Mouse (Mus musculus) liver, postnatal 0 days (tissue): ENCODE data around the gene Armc7. TPM values are rescaled to one million over a fixed set of nuclear protein-coding genes. Genes with fewer than 3 reads are reported as not detected.
A peak's percentile ranks its signal among the peaks of the same experiment; 100 is the strongest.

ENCODE experiments used
- ATAC-seq: fragments of 200-750 bp; cut with Nextera tagmentation; 2 replicates; pipeline ENCODE4 v1.8.0; 2017; ENCODE audit warnings: mild to moderate bottlenecking, moderate library complexity
- DNase-seq: peaks from one replicate; pipeline ENCODE4 v3.0.0-alpha.2; 2016
- H3K27ac ChIP-seq: fragments of 300-500 bp; sonication (generic); 2 replicates; pipeline ENCODE4 v1.5.1; 2014; ENCODE audit warnings: antibody characterized with exemption, moderate library complexity, mild to moderate bottlenecking, low read depth
- H3K27me3 ChIP-seq: fragments of 300-500 bp; sonication (generic); 2 replicates; pipeline ENCODE4 v1.6.1; 2014; ENCODE audit warnings: low read length, control low read depth, mixed read lengths; ENCODE audit not compliant: insufficient read depth
- H3K36me3 ChIP-seq: fragments of 300-500 bp; sonication (generic); replicated peaks from 2 replicates; pipeline ENCODE4 v1.6.1; 2014; ENCODE audit warnings: mild to moderate bottlenecking, control low read depth, low read length, moderate library complexity, mixed read lengths; ENCODE audit not compliant: insufficient read depth
- H3K4me1 ChIP-seq: fragments of 300-500 bp; sonication (generic); 2 replicates; pipeline ENCODE4 v1.6.1; 2014; ENCODE audit warnings: antibody characterized with exemption, mild to moderate bottlenecking, control low read depth; ENCODE audit not compliant: insufficient read depth
- H3K4me2 ChIP-seq: fragments of 300-500 bp; sonication (generic); 2 replicates; pipeline ENCODE4 v1.6.1; 2014; ENCODE audit warnings: low read depth, mild to moderate bottlenecking, low read length, moderate library complexity, mixed read lengths
- H3K4me3 ChIP-seq: fragments of 300-500 bp; sonication (generic); 2 replicates; pipeline ENCODE4 v1.5.1; 2014; ENCODE audit warnings: low read depth, low read length
- H3K9ac ChIP-seq: fragments of 300-500 bp; sonication (generic); replicated peaks from 2 replicates; pipeline ENCODE4 v1.6.1; 2014; ENCODE audit warnings: mild to moderate bottlenecking, moderate library complexity
- H3K9me3 ChIP-seq: fragments of 300-500 bp; sonication (generic); 2 replicates; pipeline ENCODE4 v1.6.1; 2016; ENCODE audit warnings: mild to moderate bottlenecking, control low read depth, low read length, mixed read lengths
- CTCF ChIP-seq: sonication (generic); IDR thresholded peaks from 2 replicates; pipeline ENCODE4 v1.5.1; 2016; ENCODE audit warnings: antibody characterized with exemption, low read depth
- EP300 ChIP-seq: IDR thresholded peaks from 2 replicates; pipeline ENCODE4 v1.6.1; 2016; ENCODE audit warnings: antibody characterized with exemption, low read depth, mild to moderate bottlenecking
- WGBS: fragments of 180-500 bp; shearing (Covaris S2); extraction: QIAGEN DNeasy Blood & Tissue Kit; methylation state at CpG from one replicate; pipeline ENCODE4 v1.1.7; 2014; ENCODE audit not compliant: insufficient replicate concordance; 5-methylcytosine and 5-hydroxymethylcytosine counted together
- polyA plus RNA-seq: library from polyadenylated mRNA; unstranded; fragments of >200 nt; fragmentation: Nextera tagmentation; extraction: Ambion mirVana; gene quantifications from 2 replicates; pipeline ENCODE4 v1.2.1, GENCODE M21; 2015

Armc7 gene
- polyA plus RNA-seq, 1 experiment from 2014 or later: 3.9 TPM

DNA sequence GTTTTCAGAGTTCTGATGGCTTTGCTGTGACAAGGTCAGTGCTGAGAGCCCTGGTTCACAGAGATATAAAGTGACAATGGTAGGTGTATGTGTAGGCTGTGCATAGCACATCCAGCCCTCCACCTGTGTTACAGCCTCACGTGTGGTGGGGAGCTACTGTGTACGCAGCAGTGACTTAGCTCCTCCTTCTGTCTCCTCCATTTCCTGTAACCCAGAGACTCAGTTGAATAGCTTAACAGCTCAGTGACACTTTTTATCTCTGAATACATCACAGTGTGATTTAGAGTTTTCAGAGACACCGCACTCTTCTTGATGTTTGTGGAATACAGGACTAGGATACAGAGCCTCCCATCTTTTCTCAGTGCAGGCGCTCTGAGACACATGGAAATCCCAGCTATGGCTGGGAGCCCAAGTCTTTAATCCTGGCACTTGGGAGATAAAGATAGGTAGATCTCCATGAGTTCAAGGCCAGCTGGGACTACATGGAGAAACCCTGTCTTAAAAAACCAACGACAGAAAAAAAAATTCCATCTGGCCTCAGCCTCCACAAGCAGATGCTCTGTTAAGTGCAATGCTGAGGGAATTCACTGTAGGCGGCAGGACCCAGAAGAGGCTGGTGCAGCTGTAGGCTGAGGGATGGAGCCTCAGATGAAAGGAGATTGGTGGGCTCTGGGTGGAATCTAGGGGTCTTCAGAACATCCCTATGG lies 6.2 kb downstream of the Armc7 start:
- no peaks in the 10 kb centered on the region; the same call in none of the 2 replicates for H3K36me3 ChIP-seq
- H3K4me2 ChIP-seq: no peak overlapping the region
- H3K27ac ChIP-seq: no peak overlapping the region
- no peak overlapping the region for H3K9ac ChIP-seq
- H3K4me1 ChIP-seq: peaks cover 7% of the 10 kb centered on the region
- 72% methylated on average over 6 of the region's 6 CpGs for WGBS
- H3K27me3 ChIP-seq: no peaks in the 10 kb centered on the region
- DNase-seq: no peak
- TF ChIP-seq CTCF (no peak), EP300 (no peak)
- ATAC-seq: no peak
- H3K9me3 ChIP-seq: no peaks in the 10 kb centered on the region
- H3K4me3 ChIP-seq: no peak overlapping the region

- Histone ChIP-seq H3K27me3 (no peaks in the 10 kb centered on the region), H3K9ac (no peak overlapping the region), H3K27ac (no peak overlapping the region), H3K4me3 (no peak overlapping the region), H3K4me2 (no peak overlapping the region), H3K9me3 (no peaks in the 10 kb centered on the region), H3K4me1 (no peaks in the 10 kb centered on the region), H3K36me3 (no peaks in the 10 kb centered on the region; the same call in none of the 2 replicates)
- ATAC-seq (no peak), DNase-seq (no peak)
- TF ChIP-seq EP300 (no peak), CTCF (no peak)
- 71% methylated on average over 11 of the region's 11 CpGs for WGBS
Measured at GRCm38 (mm10) chr11:115483278-115483677, 7.8 kb downstream of the Armc7 start.

GRCm38 (mm10) chr11:115483726-115484125 lies 8.3 kb downstream of the Armc7 start:
- DNase-seq (peak; percentile 86), ATAC-seq (0 out of 2 replicates have a peak, but pooled peaks have one; percentile 21)
- TF ChIP-seq EP300 (no peak), CTCF (peak; percentile 98)
- Histone ChIP-seq H3K27me3 (no peaks in the 10 kb centered on the region), H3K27ac (no peak overlapping the region), H3K36me3 (peaks cover 3% of the 10 kb centered on the region), H3K9ac (no peak overlapping the region), H3K4me2 (no peak overlapping the region), H3K9me3 (no peaks in the 10 kb centered on the region), H3K4me1 (no peaks in the 10 kb centered on the region), H3K4me3 (no peak overlapping the region)
- 16% methylated on average over 6 of the region's 6 CpGs for WGBS

GRCm38 (mm10) chr11:115485155-115485554 lies 9.7 kb downstream of the Armc7 start:
- no peak overlapping the region for H3K4me2 ChIP-seq
- no peak overlapping the region for H3K9ac ChIP-seq
- ATAC-seq: no peak
- no peaks in the 10 kb centered on the region for H3K27me3 ChIP-seq
- TF ChIP-seq EP300 (no peak), CTCF (no peak)
- H3K4me3 ChIP-seq: no peak overlapping the region
- 85% methylated on average over 12 of the region's 12 CpGs for WGBS
- no peak for DNase-seq
- H3K27ac ChIP-seq: no peak overlapping the region
- H3K4me1 ChIP-seq: no peaks in the 10 kb centered on the region
- H3K9me3 ChIP-seq: no peaks in the 10 kb centered on the region
- peaks cover 17% of the 10 kb centered on the region; the same call in 1 of the 2 replicates for H3K36me3 ChIP-seq

GRCm38 (mm10) chr11:115488551-115489104 lies 13.2 kb downstream of the Armc7 start:
- no peak for TF ChIP-seq CTCF
- TF ChIP-seq EP300: no peak

GRCm38 (mm10) chr11:115490441-115491355 lies 15.2 kb downstream of the Armc7 start:
- DNase-seq (no peak), ATAC-seq (no peak)
- H3K9ac ChIP-seq: peak overlapping the region; percentile 72
- H3K4me1 ChIP-seq: peaks cover 12% of the 10 kb centered on the region
- no peaks in the 10 kb centered on the region for H3K27me3 ChIP-seq
- TF ChIP-seq EP300 (no peak), CTCF (no peak)
- H3K4me3 ChIP-seq: peak overlapping the region; percentile 70
- H3K36me3 ChIP-seq: peaks cover 21% of the 10 kb centered on the region
- no peaks in the 10 kb centered on the region for H3K9me3 ChIP-seq
- 29% methylated on average over 25 of the region's 25 CpGs for WGBS
- peak overlapping the region; percentile 66 for H3K4me2 ChIP-seq
- H3K27ac ChIP-seq: peak overlapping the region; percentile 68

More at GRCm38 (mm10) chr11:115488551-115489104, 13.2 kb downstream of the Armc7 start:
- Histone ChIP-seq H3K9ac (no peak overlapping the region), H3K9me3 (no peaks in the 10 kb centered on the region), H3K4me1 (peaks cover 12% of the 10 kb centered on the region), H3K27me3 (no peaks in the 10 kb centered on the region), H3K27ac (no peak overlapping the region), H3K36me3 (peaks cover 21% of the 10 kb centered on the region), H3K4me2 (no peak overlapping the region), H3K4me3 (no peak overlapping the region)
- DNase-seq (no peak), ATAC-seq (no peak)
- WGBS: 87% methylated on average over 19 of the region's 19 CpGs
